Mouse (Mus musculus): ENCODE results near the gene Slc4a2.

- TF ChIP-seq GATA1 (IDR thresholded peaks at IDR 0.05; ENCODE audit: low read length) (no peak), TAL1 (IDR thresholded peaks at IDR 0.05; ENCODE audit: low read length) (no peak)
These were observed 49.4 kb downstream of the Slc4a2 start for GRCm38 (mm10) chr5:24472884-24473619.

Measured in erythroblast, embryonic 14.5 days (primary cell).